Mouse (Mus musculus) neural tube, embryonic 14.5 days (tissue): ENCODE measurements around the gene Calml3. TPM values are rescaled to one million over a fixed set of nuclear protein-coding genes. Genes with fewer than 3 reads are reported as not detected.

ENCODE experiments used
- ATAC-seq: fragments of 200-750 bp; cut with Nextera tagmentation; 2 replicates; pipeline ENCODE4 v1.8.0; 2017; ENCODE audit warnings: low read depth, mild to moderate bottlenecking, moderate TSS enrichment, moderate library complexity
- H3K27ac ChIP-seq: fragments of 300-500 bp; sonication (generic); 2 replicates; pipeline ENCODE4 v1.5.1; 2014; ENCODE audit warnings: low read depth, mild to moderate bottlenecking, control low read depth, low read length, moderate library complexity, mixed read lengths
- H3K27me3 ChIP-seq: fragments of 300-500 bp; sonication (generic); 2 replicates; pipeline ENCODE4 v1.6.1; 2014; ENCODE audit warnings: low read length; ENCODE audit not compliant: control insufficient read depth, insufficient read depth
- H3K36me3 ChIP-seq: fragments of 300-500 bp; sonication (generic); 2 replicates; pipeline ENCODE4 v1.6.1; 2014; ENCODE audit warnings: low read length, mixed read lengths; ENCODE audit not compliant: control insufficient read depth, insufficient read depth
- H3K4me1 ChIP-seq: fragments of 300-500 bp; sonication (generic); 2 replicates; pipeline ENCODE4 v1.6.1; 2014; ENCODE audit warnings: low read length; ENCODE audit not compliant: control insufficient read depth, insufficient read depth
- H3K4me2 ChIP-seq: fragments of 300-500 bp; sonication (generic); 2 replicates; pipeline ENCODE4 v1.6.1; 2014; ENCODE audit warnings: mild to moderate bottlenecking, low read depth, low read length, control low read depth
- H3K4me3 ChIP-seq: fragments of 300-500 bp; sonication (generic); 2 replicates; pipeline ENCODE4 v1.5.1; 2014; ENCODE audit warnings: low read depth, low read length, control low read depth, mixed read lengths
- H3K9ac ChIP-seq: fragments of 300-500 bp; sonication (generic); replicated peaks from 2 replicates; pipeline ENCODE4 v1.6.1; 2014; ENCODE audit warnings: low read depth, mild to moderate bottlenecking, control low read depth, low read length, mixed read lengths
- H3K9me3 ChIP-seq: fragments of 300-500 bp; sonication (generic); 2 replicates; pipeline ENCODE4 v1.6.1; 2016; ENCODE audit warnings: low read length; ENCODE audit not compliant: control insufficient read depth
- WGBS: fragments of 180-500 bp; shearing (Covaris S2); extraction: QIAGEN DNeasy Blood & Tissue Kit; methylation state at CpG from one replicate; pipeline ENCODE4 v1.1.7; 2014; 5-methylcytosine and 5-hydroxymethylcytosine counted together
- polyA plus RNA-seq: library from polyadenylated mRNA; unstranded; fragments of >200 nt; fragmentation: Nextera tagmentation; extraction: Ambion mirVana; gene quantifications from 2 replicates; pipeline ENCODE4 v1.2.1, GENCODE M21; 2014

The Calml3 gene
- polyA plus RNA-seq, 1 experiment from 2014 or later: not detected

- Histone ChIP-seq H3K4me1 (0 out of 2 replicates have a peak, but pooled peaks cover 3% of the 10 kb centered on the region), H3K27ac (no peak overlapping the region), H3K9me3 (no peaks in the 10 kb centered on the region), H3K27me3 (no peaks in the 10 kb centered on the region), H3K4me3 (no peak overlapping the region), H3K4me2 (no peak overlapping the region), H3K36me3 (no peaks in the 10 kb centered on the region), H3K9ac (no peak overlapping the region)
- WGBS: 85% methylated on average over 4 of the region's 4 CpGs
- no peak for ATAC-seq
Measured at GRCm38 (mm10) chr13:3774991-3775390, 29.1 kb downstream of the Calml3 start.

- WGBS: 98% methylated on average over 3 of the region's 3 CpGs
- Histone ChIP-seq H3K4me1 (0 out of 2 replicates have a peak, but pooled peaks cover 3% of the 10 kb centered on the region), H3K36me3 (no peaks in the 10 kb centered on the region), H3K4me2 (no peak overlapping the region), H3K4me3 (no peak overlapping the region), H3K27ac (no peak overlapping the region), H3K27me3 (no peaks in the 10 kb centered on the region), H3K9ac (no peak overlapping the region), H3K9me3 (no peaks in the 10 kb centered on the region)
- ATAC-seq: no peak
Measured at GRCm38 (mm10) chr13:3774280-3774679, 29.8 kb downstream of the Calml3 start.

- Histone ChIP-seq H3K27me3 (no peaks in the 10 kb centered on the region), H3K9me3 (no peaks in the 10 kb centered on the region), H3K4me3 (no peak overlapping the region), H3K4me2 (no peak overlapping the region), H3K27ac (no peak overlapping the region), H3K36me3 (no peaks in the 10 kb centered on the region), H3K4me1 (0 out of 2 replicates have a peak, but pooled peaks cover 3% of the 10 kb centered on the region), H3K9ac (no peak overlapping the region)
- WGBS: 96% methylated on average over 2 of the region's 2 CpGs
- no peak for ATAC-seq
Measured at GRCm38 (mm10) chr13:3773149-3773688, 30.9 kb downstream of the Calml3 start.

- Histone ChIP-seq H3K27me3 (no peaks in the 10 kb centered on the region), H3K27ac (no peak overlapping the region), H3K4me2 (no peak overlapping the region), H3K9me3 (no peaks in the 10 kb centered on the region), H3K36me3 (no peaks in the 10 kb centered on the region), H3K4me1 (0 out of 2 replicates have a peak, but pooled peaks cover 3% of the 10 kb centered on the region), H3K4me3 (no peak overlapping the region), H3K9ac (no peak overlapping the region)
- WGBS: 93% methylated on average over 5 of the region's 5 CpGs
- no peak for ATAC-seq
Measured at GRCm38 (mm10) chr13:3771221-3771620, 32.9 kb downstream of the Calml3 start.

GRCm38 (mm10) chr13:3770170-3771024 is 33.7 kb downstream of the Calml3 start:
- no peaks in the 10 kb centered on the region for H3K27me3 ChIP-seq

GRCm38 (mm10) chr13:3769531-3769930 is 34.6 kb downstream of the Calml3 start:
- Histone ChIP-seq H3K36me3 (no peaks in the 10 kb centered on the region), H3K4me2 (no peak overlapping the region), H3K27ac (no peak overlapping the region), H3K4me3 (no peak overlapping the region), H3K27me3 (no peaks in the 10 kb centered on the region), H3K4me1 (0 out of 2 replicates have a peak, but pooled peaks cover 3% of the 10 kb centered on the region), H3K9me3 (no peaks in the 10 kb centered on the region), H3K9ac (no peak overlapping the region)
- 86% methylated on average over 3 of the region's 3 CpGs for WGBS
- no peak for ATAC-seq

More at GRCm38 (mm10) chr13:3770170-3771024, 33.7 kb downstream of the Calml3 start:
- no peak overlapping the region for H3K27ac ChIP-seq
- peak; percentile 92 for ATAC-seq
- H3K4me2 ChIP-seq: no peak overlapping the region
- no peaks in the 10 kb centered on the region for H3K36me3 ChIP-seq
- 56% methylated on average over 11 of the region's 11 CpGs for WGBS
- no peaks in the 10 kb centered on the region for H3K9me3 ChIP-seq
- no peak overlapping the region for H3K9ac ChIP-seq
- H3K4me3 ChIP-seq: no peak overlapping the region
- H3K4me1 ChIP-seq: 0 out of 2 replicates have a peak, but pooled peaks cover 3% of the 10 kb centered on the region

- no peak overlapping the region for H3K4me2 ChIP-seq
- H3K4me1 ChIP-seq: 0 out of 2 replicates have a peak, but pooled peaks cover 3% of the 10 kb centered on the region
- no peak overlapping the region for H3K9ac ChIP-seq
- no peaks in the 10 kb centered on the region for H3K9me3 ChIP-seq
- H3K36me3 ChIP-seq: no peaks in the 10 kb centered on the region
- H3K4me3 ChIP-seq: no peak overlapping the region
- WGBS: 70% methylated on average over 3 of the region's 3 CpGs
- H3K27ac ChIP-seq: no peak overlapping the region
- no peak for ATAC-seq
- H3K27me3 ChIP-seq: no peaks in the 10 kb centered on the region
Measured at GRCm38 (mm10) chr13:3768621-3769020, 35.5 kb downstream of the Calml3 start.

GRCm38 (mm10) chr13:3767086-3767485 is 37.0 kb downstream of the Calml3 start:
- Histone ChIP-seq H3K9me3 (no peaks in the 10 kb centered on the region), H3K36me3 (no peaks in the 10 kb centered on the region), H3K27ac (no peak overlapping the region), H3K4me1 (0 out of 2 replicates have a peak, but pooled peaks cover 3% of the 10 kb centered on the region), H3K4me3 (no peak overlapping the region), H3K4me2 (no peak overlapping the region), H3K27me3 (no peaks in the 10 kb centered on the region), H3K9ac (no peak overlapping the region)
- ATAC-seq: no peak

GRCm38 (mm10) chr13:3765781-3766180 is 38.3 kb downstream of the Calml3 start:
- ATAC-seq: no peak
- WGBS: 89% methylated on average over 4 of the region's 4 CpGs

More at GRCm38 (mm10) chr13:3765781-3766180, 38.3 kb downstream of the Calml3 start:
- Histone ChIP-seq H3K36me3 (no peaks in the 10 kb centered on the region), H3K27me3 (no peaks in the 10 kb centered on the region), H3K27ac (no peak overlapping the region), H3K4me3 (no peak overlapping the region), H3K9me3 (no peaks in the 10 kb centered on the region), H3K9ac (no peak overlapping the region), H3K4me2 (no peak overlapping the region), H3K4me1 (0 out of 2 replicates have a peak, but pooled peaks cover under 1% of the 10 kb centered on the region)
